Mouse (Mus musculus) neural tube, embryonic 14.5 days (tissue): Measurements from ENCODE around the gene Fyb2. TPM values are rescaled to one million over a fixed set of nuclear protein-coding genes. Genes with fewer than 3 reads are reported as not detected.
A peak's percentile ranks its signal among the peaks of the same experiment; 100 is the strongest.

ENCODE experiments used
- ATAC-seq: fragments of 200-750 bp; cut with Nextera tagmentation; 2 replicates; pipeline ENCODE4 v1.8.0; 2017; ENCODE audit warnings: low read depth, mild to moderate bottlenecking, moderate TSS enrichment, moderate library complexity
- H3K27ac ChIP-seq: fragments of 300-500 bp; sonication (generic); 2 replicates; pipeline ENCODE4 v1.5.1; 2014; ENCODE audit warnings: low read depth, mild to moderate bottlenecking, control low read depth, low read length, moderate library complexity, mixed read lengths
- H3K27me3 ChIP-seq: fragments of 300-500 bp; sonication (generic); 2 replicates; pipeline ENCODE4 v1.6.1; 2014; ENCODE audit warnings: low read length; ENCODE audit not compliant: control insufficient read depth, insufficient read depth
- H3K36me3 ChIP-seq: fragments of 300-500 bp; sonication (generic); 2 replicates; pipeline ENCODE4 v1.6.1; 2014; ENCODE audit warnings: low read length, mixed read lengths; ENCODE audit not compliant: control insufficient read depth, insufficient read depth
- H3K4me1 ChIP-seq: fragments of 300-500 bp; sonication (generic); 2 replicates; pipeline ENCODE4 v1.6.1; 2014; ENCODE audit warnings: low read length; ENCODE audit not compliant: control insufficient read depth, insufficient read depth
- H3K4me2 ChIP-seq: fragments of 300-500 bp; sonication (generic); 2 replicates; pipeline ENCODE4 v1.6.1; 2014; ENCODE audit warnings: mild to moderate bottlenecking, low read depth, low read length, control low read depth
- H3K4me3 ChIP-seq: fragments of 300-500 bp; sonication (generic); 2 replicates; pipeline ENCODE4 v1.5.1; 2014; ENCODE audit warnings: low read depth, low read length, control low read depth, mixed read lengths
- H3K9ac ChIP-seq: fragments of 300-500 bp; sonication (generic); replicated peaks from 2 replicates; pipeline ENCODE4 v1.6.1; 2014; ENCODE audit warnings: low read depth, mild to moderate bottlenecking, control low read depth, low read length, mixed read lengths
- H3K9me3 ChIP-seq: fragments of 300-500 bp; sonication (generic); 2 replicates; pipeline ENCODE4 v1.6.1; 2016; ENCODE audit warnings: low read length; ENCODE audit not compliant: control insufficient read depth
- WGBS: fragments of 180-500 bp; shearing (Covaris S2); extraction: QIAGEN DNeasy Blood & Tissue Kit; methylation state at CpG from one replicate; pipeline ENCODE4 v1.1.7; 2014; 5-methylcytosine and 5-hydroxymethylcytosine counted together
- polyA plus RNA-seq: library from polyadenylated mRNA; unstranded; fragments of >200 nt; fragmentation: Nextera tagmentation; extraction: Ambion mirVana; gene quantifications from 2 replicates; pipeline ENCODE4 v1.2.1, GENCODE M21; 2014

The Fyb2 gene
- 0.17 and 0.49 TPM in 2 replicates for polyA plus RNA-seq

DNA sequence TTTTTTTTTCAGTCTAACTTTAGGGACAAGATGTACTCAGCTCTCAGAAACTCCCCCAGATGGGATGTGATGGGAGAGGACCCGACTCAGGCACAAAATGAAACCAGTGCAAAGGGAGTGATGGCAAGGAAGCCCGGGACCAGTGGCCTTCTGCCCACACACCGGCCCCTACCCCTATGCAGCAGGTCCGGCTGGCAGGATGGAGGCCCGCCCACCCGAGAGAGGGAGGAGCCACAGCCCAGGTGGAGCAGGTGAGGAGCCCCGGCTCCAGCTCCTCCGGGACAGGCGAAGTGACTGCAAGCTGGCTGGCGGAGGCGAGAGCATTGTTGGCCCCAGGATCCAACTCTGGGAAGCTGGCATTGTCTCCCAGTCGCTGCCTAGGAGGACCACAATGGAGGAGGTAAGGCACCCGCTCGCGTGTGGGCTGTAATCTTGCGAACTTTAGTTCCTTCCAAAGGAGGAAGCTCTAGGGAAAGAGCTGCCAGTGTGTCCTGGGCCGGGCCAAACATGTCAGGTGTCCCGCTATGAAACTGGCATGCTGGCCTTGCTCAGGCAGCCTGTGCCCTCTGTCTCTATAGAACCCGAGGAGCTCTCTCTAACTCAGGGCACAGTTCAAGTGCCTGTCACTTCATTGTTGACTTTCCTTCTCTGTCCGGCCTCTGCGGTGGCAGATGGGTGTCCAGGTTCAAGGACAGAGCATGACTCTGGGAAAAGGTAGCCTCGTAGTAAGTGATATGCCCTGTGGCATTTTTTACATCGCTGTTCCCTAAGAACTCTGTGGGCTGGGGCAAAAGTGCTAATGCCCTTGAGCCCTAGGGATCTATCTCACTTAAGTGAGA lies at the start of gene Fyb2:
Fyb2 (plus strand) TSS at position 166 of the 839 bp plus-strand sequence.
- Histone ChIP-seq H3K9me3 (no peaks in the 10 kb centered on the region), H3K4me2 (no peak within 1 kb of the TSS), H3K27ac (no peak within 1 kb of the TSS), H3K4me3 (no peak within 1 kb of the TSS), H3K36me3 (no peaks in the 10 kb centered on the region), H3K4me1 (no peaks in the 10 kb centered on the region), H3K27me3 (no peaks in the 10 kb centered on the region), H3K9ac (no peak within 1 kb of the TSS)
- 22% methylated on average over 23 of the region's 23 CpGs for WGBS
- ATAC-seq: no peak

DNA sequence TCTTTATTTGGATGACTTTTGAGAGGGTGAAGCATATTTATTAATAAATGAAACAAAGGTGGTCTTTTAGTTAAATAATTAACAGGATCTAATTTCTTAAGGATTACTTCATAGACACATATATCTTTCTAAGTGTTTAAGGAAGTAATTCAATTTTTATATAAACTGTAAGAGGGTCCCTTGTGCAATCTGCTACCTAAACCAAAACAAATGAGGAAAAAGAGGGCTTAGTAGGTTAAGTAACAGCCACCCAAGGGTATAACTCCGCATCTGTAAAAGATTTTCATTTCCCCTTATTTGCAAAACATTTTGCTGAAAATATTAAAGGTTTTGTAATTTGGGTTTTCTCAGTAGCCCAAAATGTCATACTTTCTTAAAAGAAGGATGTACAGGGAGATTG lies 48.9 kb upstream of the Fyb2 start:
- H3K4me1 ChIP-seq: no peaks in the 10 kb centered on the region
- H3K9me3 ChIP-seq: no peaks in the 10 kb centered on the region
- H3K36me3 ChIP-seq: no peaks in the 10 kb centered on the region
- H3K27me3 ChIP-seq: no peaks in the 10 kb centered on the region
- no peak overlapping the region for H3K4me3 ChIP-seq
- WGBS: 89% methylated on average over 1 of the region's 1 CpGs
- H3K4me2 ChIP-seq: no peak overlapping the region
- no peak overlapping the region for H3K9ac ChIP-seq
- no peak for ATAC-seq
- H3K27ac ChIP-seq: no peak overlapping the region

DNA sequence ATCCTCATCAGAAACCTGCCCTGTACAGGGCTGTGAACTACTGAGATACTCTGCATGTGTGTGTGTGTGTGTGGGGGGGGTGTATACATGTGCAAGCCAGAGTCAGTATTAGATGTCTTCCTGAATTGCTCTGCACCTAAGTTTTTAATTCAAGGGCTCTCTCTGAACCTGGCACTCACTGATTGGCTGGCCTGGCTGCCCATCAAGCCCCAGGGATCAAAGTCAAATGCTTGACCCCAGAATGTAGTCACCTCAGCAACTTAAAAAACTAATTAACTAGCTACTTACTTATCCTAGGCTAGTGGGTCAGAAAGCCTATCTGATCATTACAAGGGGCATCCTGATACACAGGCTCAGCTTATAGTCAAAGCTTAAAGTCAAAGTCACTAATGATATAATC lies 43.7 kb upstream of the Fyb2 start:
- Histone ChIP-seq H3K36me3 (no peaks in the 10 kb centered on the region), H3K27me3 (no peaks in the 10 kb centered on the region), H3K27ac (no peak overlapping the region), H3K9me3 (no peaks in the 10 kb centered on the region), H3K9ac (no peak overlapping the region), H3K4me1 (no peaks in the 10 kb centered on the region), H3K4me2 (no peak overlapping the region), H3K4me3 (no peak overlapping the region)
- ATAC-seq: no peak

DNA sequence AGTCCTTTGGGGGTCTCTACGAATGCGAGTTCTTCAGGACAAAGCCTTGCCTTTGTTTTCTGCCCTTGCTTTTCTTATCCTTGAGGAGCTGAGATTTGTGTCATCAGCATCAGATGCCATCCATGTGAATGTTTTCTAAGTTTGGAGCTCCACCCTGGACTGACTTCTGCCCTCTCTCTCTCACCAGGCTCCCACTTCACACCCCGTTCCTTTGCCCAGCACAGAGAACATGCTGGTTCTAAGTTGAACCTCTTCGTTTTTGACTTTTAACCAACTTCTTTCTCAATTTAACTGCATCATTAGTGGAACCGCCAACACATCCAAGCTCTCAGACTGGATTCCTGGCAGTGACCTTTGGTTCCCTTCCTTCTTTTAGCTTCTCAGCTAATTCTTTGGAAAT lies 43.1 kb upstream of the Fyb2 start:
- no peaks in the 10 kb centered on the region for H3K9me3 ChIP-seq
- no peak overlapping the region for H3K4me2 ChIP-seq
- H3K27me3 ChIP-seq: no peaks in the 10 kb centered on the region
- no peaks in the 10 kb centered on the region for H3K4me1 ChIP-seq
- no peak overlapping the region for H3K27ac ChIP-seq
- 86% methylated on average over 5 of the region's 5 CpGs for WGBS
- no peak overlapping the region for H3K9ac ChIP-seq
- no peaks in the 10 kb centered on the region for H3K36me3 ChIP-seq
- H3K4me3 ChIP-seq: no peak overlapping the region
- ATAC-seq: no peak

DNA sequence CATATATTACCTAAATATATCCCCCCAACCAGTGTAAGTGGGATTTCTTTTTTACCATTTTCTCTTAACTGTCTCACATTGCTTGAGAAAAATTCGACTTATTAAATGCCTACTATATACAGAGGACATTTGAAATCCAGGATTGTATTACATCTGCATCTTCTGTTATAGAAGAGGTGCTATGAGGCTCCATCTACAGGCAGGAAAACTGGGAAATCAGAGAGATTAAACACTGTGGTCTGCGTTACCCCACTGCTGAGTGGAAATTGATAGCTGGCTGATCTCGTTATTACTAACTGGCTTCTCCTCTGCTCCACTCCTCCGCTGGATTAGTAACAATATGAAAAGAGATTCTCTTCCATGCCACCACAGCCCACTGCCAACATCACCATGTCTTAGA lies 37.4 kb upstream of the Fyb2 start:
- no peaks in the 10 kb centered on the region for H3K9me3 ChIP-seq
- no peaks in the 10 kb centered on the region for H3K27me3 ChIP-seq
- no peak overlapping the region for H3K9ac ChIP-seq
- H3K27ac ChIP-seq: no peak overlapping the region
- ATAC-seq: no peak
- no peak overlapping the region for H3K4me2 ChIP-seq
- no peaks in the 10 kb centered on the region for H3K4me1 ChIP-seq
- H3K36me3 ChIP-seq: no peaks in the 10 kb centered on the region
- H3K4me3 ChIP-seq: no peak overlapping the region
- WGBS: 76% methylated on average over 4 of the region's 4 CpGs

DNA sequence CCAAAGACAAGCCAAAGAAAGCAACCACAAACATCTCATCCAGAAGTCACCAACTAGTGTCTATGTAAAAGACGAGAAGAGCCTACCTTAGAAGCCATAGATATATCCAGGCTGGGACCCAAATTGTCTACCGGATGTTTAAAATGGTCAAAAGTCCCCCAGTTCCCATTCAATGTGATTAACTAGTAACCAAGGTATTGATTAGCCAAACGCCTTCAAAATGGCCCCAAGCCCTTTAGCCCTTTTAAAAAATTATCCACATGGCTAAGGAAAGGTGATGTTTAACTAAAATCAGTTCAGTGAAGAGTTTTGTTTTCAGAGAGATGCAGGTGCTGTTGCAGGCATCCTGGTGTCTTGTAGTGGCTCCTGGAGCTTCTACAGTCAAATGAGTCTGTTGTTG lies 36.9 kb upstream of the Fyb2 start, which contains the start of gene C8a:
C8a (minus strand) TSS at position 76 of the 400 bp plus-strand sequence.
- WGBS: 87% methylated on average over 3 of the region's 3 CpGs
- Histone ChIP-seq H3K4me1 (no peaks in the 10 kb centered on the region), H3K4me3 (no peak within 1 kb of the TSS), H3K27me3 (no peaks in the 10 kb centered on the region), H3K9me3 (no peaks in the 10 kb centered on the region), H3K9ac (no peak within 1 kb of the TSS), H3K27ac (no peak within 1 kb of the TSS), H3K36me3 (no peaks in the 10 kb centered on the region), H3K4me2 (no peak within 1 kb of the TSS)
- ATAC-seq: no peak

DNA sequence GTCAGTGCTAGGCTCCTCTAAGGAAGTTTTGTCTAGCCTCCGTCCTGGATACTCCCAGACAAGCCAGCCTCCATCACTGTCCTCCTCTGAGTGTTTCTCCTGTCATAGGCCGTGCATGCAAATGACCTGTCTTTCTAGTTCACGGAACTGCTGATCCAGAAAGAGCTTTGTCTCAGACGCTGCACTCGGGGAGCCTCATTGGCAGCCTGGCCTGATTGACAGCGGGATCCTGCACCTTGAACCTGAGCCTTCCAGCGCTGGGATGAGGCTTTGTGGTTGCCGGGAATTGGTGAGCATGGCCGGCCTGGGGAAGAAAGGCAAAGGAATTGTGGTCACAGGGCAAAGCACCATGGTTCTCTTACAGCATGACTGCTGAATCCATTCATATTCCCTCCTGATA lies 25.8 kb upstream of the Fyb2 start:
- no peak for ATAC-seq
- H3K4me3 ChIP-seq: no peak overlapping the region

DNA sequence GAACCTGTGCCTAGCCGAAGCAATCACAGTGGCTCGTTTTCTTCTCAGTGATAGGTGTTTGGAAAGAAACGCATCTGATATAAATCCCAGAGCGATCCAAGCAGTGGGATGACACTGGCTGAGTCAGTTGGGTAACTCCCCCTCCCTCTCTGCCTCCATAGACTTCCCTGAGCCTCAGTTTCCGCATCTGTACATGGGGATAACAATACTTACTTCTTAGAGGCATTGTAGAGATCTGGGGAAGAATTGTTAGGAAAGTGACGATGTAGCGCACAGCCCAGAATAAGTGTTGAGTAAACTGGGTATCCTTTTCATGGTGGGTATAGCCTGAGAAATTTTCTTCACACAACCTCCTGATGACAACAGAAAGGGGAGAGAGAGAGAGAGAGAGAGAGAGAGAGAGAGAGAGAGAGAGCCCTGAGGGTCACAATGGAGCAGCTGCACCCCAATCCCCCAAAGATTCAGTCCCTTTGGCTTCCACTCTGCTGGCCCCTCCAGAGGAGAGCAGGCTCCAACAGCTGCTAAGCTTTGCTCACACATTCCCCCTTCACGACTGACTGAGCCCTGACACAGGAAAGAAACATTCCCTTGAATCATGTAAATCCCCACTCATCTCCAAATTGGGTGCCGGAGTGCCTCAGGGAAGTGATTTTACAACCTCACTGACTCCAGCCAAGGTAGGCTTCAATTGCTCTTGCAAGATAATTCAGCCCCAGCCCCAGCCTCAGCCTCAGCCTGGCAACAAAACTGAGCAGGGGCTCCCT lies 24.6 kb upstream of the Fyb2 start:
- ATAC-seq: peak; percentile 56; the same call in 1 of the 2 replicates
- 72% methylated on average over 9 of the region's 9 CpGs for WGBS
- no peak overlapping the region for H3K4me3 ChIP-seq
- H3K4me1 ChIP-seq: peaks cover 6% of the 10 kb centered on the region; the same call in 1 of the 2 replicates
- H3K27me3 ChIP-seq: no peaks in the 10 kb centered on the region
- no peak overlapping the region for H3K27ac ChIP-seq
- H3K4me2 ChIP-seq: no peak overlapping the region
- no peak overlapping the region for H3K9ac ChIP-seq
- no peaks in the 10 kb centered on the region for H3K36me3 ChIP-seq
- no peaks in the 10 kb centered on the region for H3K9me3 ChIP-seq

More for the DNA sequence above, 25.8 kb upstream of the Fyb2 start:
- Histone ChIP-seq H3K4me1 (peaks cover 6% of the 10 kb centered on the region; the same call in 1 of the 2 replicates), H3K27me3 (no peaks in the 10 kb centered on the region), H3K36me3 (no peaks in the 10 kb centered on the region), H3K9me3 (no peaks in the 10 kb centered on the region), H3K27ac (no peak overlapping the region), H3K9ac (no peak overlapping the region), H3K4me2 (no peak overlapping the region)
- 65% methylated on average over 9 of the region's 9 CpGs for WGBS

DNA sequence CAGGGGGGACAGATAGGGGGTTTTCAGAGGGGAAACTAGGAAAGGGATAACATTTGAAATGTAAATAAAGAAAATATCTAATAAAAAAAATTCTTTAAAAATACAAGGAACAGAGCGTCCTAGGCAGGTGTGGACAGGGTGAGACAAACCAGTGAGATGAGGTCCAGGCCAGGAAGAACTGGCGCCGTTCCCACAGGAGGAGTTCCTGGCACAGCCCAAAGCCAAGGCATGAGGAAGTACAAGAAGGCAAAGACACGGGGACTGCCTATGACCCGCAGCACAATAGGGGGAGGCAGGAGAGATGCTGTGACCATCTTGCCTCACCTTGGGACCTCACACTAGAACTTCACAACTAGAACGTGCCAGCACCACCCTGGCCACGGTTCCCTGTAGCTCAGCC lies 21.5 kb upstream of the Fyb2 start:
- ATAC-seq: no peak
- WGBS: 92% methylated on average over 7 of the region's 7 CpGs

More for the DNA sequence above, 21.5 kb upstream of the Fyb2 start:
- Histone ChIP-seq H3K4me2 (no peak overlapping the region), H3K9me3 (no peaks in the 10 kb centered on the region), H3K27me3 (no peaks in the 10 kb centered on the region), H3K9ac (no peak overlapping the region), H3K4me3 (no peak overlapping the region), H3K36me3 (no peaks in the 10 kb centered on the region), H3K4me1 (peaks cover 6% of the 10 kb centered on the region; the same call in 1 of the 2 replicates), H3K27ac (no peak overlapping the region)
